Mouse (Mus musculus): ENCODE measurements at regions not wholly inside any gene's neighbourhood (a gene's known extent, or its start where the extent isn't known, plus 50 kb on each side); places are given as distances from the start of the nearest gene placed in this dataset.
A peak's percentile ranks its signal among the peaks of the same experiment; 100 is the strongest.

DNA sequence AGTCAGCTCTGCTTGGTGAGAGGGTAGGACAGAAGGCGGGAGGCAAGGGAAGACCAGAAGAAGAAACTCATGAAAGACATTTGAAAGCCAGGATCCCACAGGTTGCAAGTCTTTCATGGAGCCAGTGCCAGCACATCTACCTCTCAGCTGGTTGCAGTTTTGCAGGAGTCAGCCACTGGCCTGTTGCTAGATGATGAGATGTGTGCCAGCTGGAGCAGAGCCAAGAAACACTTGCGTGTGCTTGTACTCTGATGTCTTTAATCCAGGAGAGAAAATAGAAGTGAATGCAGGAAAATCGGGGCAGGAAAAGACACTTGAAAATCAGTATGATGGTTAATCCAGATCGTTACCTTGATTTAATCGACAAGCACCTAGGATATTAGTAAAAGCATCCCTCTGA lies 181.9 kb upstream of the Gadl1 start:
- peak; percentile 11 to 35 for DNase-seq
- intact Hi-C loops (cut with DNase I): no loop called here

DNA sequence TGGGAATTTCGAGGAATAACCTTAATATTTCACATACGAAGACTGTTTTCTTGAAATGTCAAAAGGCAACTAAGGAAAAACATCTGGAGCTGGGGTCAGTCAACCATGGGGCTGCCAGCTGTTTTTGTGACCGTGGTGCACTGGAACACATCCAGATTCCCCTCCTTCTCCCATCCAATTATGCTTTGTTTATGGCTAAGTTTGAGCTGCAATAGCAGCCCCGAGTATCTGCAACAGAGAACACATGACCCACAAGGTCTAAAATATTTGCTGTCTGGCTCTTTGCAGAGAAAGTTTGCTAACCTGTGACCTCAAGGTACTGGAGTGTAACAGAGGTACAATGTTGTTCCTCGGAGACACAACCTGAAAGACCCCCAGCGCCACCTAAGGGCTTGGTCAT lies 177.7 kb upstream of the Gadl1 start:
- DNase-seq: no peak
- intact Hi-C loops (cut with DNase I): no loop called here

DNA sequence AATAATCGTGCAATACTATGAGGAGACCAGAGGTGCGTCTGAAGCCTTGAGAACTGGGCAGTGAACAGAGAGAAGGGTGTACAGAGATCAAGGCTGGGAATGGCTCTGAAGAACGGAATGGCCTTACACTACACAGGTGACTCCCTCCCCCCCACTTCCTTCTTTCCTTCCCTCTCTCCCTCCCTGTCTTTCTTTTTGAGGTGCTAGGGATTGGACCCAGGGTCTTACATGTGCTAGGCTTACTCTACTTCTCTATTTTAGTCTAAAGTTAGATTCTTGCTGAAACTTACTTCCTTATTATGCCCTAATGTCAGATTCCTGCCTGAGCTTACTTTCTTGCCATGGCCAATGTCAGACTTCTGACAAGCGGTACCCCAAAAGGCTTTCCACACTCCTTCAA lies 176.2 kb upstream of the Gadl1 start:
- intact Hi-C loops (cut with DNase I): no loop called here
- DNase-seq: no peak

DNA sequence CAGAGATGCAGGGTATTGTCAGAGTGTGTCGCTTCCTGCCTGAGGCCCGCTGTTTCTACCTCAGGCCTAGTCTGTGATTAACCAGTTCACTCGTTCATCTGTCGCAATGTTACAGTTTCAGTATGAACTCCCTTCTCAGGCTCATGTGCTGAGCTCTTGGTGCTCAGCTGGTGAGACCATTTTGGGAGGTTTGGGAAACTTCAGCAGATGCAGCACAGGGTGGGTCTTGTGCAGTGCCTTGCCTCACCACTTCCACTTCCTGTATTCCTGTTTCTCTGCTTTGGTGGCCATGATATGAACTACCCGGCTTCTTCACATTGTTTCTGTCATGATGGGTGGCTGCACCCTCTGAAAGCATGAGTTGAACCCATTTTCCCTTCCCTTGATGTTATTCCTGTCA lies 169.3 kb upstream of the Gadl1 start:
- intact Hi-C loops (cut with DNase I): no loop called here

DNA sequence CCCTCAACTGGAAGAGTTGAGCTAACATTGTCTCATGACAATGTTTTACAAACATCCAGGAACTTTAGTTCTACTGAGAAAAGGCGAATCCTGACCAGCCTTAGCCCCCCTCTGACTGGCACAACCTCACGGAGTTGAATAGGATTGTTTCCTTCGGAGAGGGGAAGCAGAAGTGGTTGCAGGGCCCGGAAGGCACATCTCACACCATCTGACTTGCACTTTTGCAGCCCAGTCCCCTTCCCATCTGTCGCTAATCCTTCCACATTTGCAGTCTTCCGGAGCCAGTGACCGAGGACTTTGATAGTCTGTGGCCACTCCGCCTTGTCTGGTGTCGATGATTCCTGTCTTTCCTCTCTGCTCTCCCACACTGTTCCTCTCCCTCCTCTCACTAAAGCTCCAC lies 162.8 kb upstream of the Gadl1 start:
- DNase-seq: no peak
- intact Hi-C loops (cut with DNase I): no loop called here

More for the DNA sequence above, 169.3 kb upstream of the Gadl1 start:
- no peak for DNase-seq

DNA sequence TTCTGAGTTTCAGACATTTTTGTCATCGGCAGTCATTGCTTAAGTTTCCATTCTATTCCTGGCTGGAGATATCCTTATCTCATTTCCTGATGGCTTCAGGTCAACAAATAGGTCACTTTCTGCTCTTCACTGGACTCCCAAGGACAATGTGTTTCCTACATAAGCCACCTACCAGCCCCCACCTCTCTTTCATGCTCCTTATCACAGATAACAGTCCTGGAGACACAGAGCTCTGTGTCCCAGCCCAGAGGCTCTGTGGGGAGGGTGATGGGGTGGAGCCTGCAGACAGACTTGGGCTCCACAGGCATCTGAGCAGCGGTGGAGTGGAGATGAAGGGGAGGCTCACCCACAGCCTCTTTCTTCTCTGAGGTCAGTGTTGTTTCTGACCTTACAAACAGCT lies 148.8 kb upstream of the Gadl1 start:
- intact Hi-C loops (cut with DNase I): no loop called here
- DNase-seq: no peak

DNA sequence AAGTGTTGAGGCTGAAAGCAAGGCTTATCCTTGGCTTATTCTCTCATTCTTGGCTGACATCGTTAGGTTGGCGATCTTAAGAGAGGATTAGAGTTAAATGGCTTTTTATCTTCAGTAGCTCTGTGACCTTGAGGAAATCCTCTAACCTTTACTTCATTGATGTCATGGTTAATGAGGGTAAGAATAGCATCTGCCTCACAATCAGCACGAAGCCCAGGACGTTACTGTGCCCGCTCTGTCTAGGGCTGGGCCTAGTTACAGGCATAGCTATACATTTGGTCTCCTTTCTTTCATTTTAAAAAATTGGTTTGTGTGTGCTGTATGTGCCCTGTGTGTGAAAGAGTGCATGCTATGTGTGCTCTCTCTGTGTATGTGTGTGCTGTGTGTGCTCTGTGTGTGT lies 145.1 kb upstream of the Gadl1 start:
- DNase-seq: no peak
- intact Hi-C loops (cut with DNase I): no loop called here

DNA sequence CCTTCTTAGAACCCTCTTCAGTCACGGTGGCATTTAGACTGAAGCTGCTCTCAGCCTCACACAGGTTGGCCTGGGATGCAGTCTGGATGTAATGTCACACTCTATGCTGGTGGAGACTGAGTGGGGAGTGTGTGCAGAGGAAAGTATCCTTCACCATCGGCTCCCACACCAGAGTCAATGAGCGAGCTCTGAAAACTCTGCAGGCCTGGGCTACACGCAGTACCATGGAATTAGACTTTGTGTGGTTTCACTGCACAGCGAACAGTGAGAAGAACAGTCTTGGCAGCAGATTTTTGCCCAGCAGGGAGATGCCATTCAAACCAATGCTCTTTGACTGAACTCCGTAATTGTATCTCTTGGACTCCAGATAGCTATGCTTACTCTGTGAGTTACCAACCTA lies 142.8 kb upstream of the Gadl1 start:
- no peak for DNase-seq
- intact Hi-C loops (cut with DNase I): no loop called here

DNA sequence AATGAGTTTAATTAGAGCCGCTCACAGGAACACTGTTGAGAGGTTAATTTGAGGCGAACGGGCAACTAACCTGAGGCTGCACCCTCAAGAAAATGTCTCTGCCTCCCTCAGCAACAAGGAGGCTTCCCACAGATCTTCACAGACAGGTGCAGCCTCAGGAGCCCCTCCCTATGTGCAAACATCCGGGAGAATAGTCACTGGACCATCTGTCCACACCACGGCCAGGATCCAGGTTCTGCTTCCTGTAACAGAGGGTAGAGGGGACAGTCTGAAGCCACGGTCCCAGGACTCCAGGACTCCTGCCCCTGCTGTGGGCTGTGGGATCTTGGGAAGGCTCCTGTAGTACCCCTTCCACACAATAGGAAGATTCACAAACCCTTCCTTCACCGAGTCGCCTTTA lies 134.1 kb upstream of the Gadl1 start:
- DNase-seq: no peak
- intact Hi-C loops (cut with DNase I): no loop called here

DNA sequence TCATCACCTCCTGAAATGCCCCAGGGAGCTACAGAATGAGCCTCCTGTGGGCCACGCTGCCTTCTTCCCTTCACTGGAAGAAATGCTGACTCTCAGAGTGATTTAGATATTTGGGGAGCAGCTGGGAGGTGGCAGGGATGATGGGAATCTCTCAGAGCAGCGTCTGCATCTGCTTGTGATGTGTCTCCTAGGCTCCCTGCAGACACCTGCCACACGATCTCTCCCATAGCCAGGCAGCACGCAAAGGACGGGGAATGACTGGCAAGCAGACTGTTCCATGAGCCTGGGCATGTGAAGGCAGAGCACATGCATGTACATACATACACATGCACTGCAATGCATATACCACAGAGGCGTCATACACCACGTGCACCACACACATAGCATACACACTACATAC lies 133.4 kb upstream of the Gadl1 start:
- intact Hi-C loops (cut with DNase I): no loop called here

DNA sequence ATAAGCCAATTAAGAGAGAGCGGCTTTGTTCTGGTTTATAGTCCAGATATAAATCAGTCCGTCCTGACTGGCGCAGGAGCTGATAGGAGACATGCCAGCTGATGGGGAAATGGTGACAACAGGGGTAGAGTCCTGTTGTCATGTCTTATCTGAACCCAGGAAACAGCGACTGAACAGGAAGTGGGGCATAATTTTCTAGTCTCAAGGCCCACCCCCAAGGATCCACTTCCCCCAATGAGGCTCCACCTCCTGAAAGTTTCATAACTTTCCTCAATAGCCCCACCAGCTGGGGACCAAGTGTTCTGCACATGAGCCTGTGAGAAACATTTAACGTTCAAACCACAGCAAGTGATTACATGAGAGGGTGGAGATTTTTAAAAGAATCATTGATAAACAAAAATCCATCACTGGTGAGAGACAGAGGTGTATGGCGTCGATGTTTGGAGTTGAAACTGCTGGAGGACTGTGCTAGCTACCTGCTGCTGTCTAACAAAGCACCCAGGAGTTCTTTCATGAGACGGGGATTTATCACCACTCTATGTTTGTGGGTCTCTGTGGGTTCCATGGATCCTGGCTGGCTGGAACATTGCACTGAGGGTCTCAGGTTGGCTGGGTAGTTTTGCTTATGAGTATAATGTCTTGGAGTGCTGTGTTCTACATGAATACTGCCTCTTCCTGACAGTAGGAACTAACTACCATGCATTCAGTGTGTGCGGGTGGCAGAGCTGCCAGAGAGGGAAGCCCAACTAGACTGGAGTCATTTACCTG lies 132.0 kb upstream of the Gadl1 start:
- intact Hi-C loops (cut with DNase I): no loop called here
- DNase-seq: no peak

More for the DNA sequence above, 133.4 kb upstream of the Gadl1 start:
- no peak for DNase-seq

DNA sequence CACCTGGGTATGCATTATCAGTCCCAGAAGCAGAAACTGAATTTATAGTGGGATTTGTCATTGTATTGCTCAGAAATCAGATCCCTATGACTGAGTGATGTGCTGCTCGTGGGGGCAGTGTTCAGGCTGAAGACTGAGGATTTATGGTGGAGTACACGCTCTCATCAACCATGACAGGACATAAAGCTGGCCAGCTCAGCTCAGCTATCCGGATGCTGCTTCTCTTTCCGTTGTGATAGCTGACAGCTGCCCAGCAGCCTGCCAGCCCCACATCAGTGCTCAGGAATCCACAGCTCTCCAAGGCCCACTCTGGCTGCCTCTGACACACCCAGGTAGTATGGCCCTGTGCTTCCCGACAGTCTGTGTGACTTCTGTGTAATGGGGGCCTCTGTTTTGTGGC lies 130.4 kb upstream of the Gadl1 start:
- intact Hi-C loops (cut with DNase I): no loop called here
- no peak for DNase-seq

DNA sequence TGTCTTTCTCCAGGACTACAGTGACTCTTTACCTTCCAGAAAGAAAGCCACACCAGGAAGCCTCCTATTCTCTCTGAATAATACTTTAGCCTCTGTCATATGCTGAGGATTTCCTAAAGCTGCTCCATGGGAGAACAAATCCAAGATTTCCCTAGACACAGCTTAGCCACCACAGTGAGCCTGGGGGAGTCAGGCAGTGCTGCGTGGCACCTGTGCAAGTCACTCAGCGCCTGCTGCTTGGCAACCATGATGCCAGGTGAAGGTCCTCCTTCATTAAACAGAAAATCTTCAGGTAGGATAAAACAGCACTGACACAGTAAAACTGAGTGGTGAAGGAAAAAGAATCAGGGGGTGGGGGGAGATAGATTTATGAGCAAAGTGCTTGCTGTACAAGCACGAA lies 109.9 kb upstream of the Gadl1 start:
- intact Hi-C loops (cut with DNase I): no loop called here
- DNase-seq: no peak

DNA sequence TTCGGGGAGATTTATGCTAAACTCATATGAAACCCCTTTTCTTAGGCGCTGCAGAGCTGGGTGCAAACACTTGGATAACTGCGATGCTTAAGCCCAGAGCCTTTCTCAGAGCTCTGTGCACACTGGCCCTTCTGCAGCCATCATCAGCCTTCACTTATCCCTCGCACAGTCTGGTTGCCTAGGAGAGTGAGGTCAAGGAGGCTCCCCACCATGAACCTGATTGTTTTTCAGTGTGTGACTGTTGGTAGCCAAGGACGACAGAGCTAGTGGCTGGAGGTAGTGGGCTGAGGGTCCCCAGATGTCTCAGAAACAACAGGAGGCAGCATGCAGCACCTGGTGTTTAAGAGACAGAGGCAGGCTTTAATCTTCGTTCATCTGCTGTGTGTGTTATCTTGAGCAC lies 108.6 kb upstream of the Gadl1 start:
- no peak for DNase-seq
- intact Hi-C loops (cut with DNase I): no loop called here

DNA sequence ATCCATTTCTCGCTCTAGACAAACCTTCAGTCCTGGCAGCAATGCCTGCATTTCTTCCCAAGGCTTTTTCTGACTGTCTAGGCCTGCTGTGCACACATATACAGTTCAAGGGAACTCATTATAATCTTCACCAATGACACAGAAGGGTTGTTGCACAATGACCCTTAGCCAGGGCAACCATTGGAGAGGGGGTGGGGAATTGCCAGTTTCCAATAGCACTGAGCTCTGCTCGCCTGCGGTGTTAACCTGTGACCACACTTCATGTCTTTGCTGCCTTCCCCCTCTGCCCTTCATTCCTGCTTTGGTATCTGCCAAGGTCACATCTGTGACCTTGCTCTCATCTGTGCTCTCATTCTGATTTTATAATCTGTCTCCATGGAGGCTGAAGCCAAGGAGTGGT lies 106.2 kb upstream of the Gadl1 start:
- no peak for DNase-seq
- intact Hi-C loops (cut with DNase I): no loop called here

DNA sequence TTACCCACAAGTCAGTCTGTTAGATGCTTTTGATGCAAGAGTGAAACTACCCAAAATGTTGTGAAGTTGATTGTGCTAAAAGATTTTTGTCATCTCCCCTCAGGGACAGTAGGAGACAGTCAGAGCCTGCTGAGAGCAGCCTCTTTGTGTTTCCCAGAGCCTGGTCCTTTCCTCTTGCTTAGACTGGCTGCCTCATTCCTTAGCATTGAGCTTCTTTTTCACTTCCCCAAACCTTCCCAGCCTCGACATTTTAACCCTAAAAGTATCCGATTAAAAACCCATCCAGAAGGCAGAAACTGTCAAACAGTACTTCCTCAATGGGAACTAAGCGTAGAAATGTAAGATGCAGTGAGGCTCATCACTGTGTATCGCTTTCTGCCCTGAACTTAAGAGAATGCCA lies 104.0 kb upstream of the Gadl1 start:
- intact Hi-C loops (cut with DNase I): no loop called here
- DNase-seq: no peak

DNA sequence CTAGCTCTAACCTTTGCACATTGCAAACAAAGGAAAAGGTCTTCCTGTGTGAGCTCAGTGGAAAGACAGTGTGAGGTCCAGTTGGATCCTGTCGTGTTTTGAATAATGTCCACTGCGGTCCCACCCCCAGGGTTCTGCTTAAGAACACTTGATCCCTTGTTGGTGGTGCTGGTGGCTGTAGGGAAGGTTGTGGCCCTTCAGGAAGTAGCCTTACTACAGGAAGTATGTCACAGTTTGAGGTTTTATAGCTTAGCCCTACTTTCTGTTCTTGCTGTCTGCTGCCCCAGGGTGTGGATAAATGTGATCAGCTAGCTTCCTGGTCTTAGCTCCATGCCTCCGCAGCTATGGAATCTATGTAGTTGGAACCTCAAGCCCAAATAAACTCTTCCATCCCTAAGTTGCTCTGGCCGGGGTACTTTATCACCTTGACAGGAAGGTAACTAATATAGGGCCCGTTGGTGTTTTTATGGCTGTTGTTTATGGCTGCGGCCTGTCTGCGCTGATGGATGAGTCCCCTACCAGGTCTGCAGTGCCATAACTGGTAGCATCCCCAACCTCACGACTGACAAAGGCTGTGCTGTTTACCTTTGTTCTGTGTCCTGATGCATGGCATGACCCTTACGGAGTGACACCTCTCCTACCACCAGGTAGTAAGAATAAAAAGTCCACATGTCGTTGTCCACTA lies 103.1 kb upstream of the Gadl1 start:
- intact Hi-C loops (cut with DNase I): no loop called here
- DNase-seq: no peak

DNA sequence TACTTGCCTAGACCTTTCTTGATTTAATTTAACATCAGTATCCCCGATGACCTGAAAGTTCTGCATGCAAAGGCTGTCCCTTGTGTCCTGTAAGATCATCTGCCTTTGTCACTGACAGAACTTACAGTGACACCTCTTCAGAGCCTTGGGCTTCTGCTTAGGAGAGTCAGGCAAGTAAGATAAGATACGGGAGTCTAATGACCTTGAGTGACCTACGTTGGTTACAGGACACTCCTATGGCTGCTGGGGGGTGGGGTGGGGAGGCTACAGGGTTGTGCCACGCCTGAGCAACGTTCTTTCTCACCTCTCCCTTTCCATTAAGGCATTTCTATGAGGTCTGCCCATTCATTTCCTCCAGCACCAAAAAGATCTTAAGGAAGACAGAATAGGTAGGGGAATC lies 69.1 kb upstream of the Gadl1 start:
- intact Hi-C loops (cut with DNase I): no loop called here
- no peak for DNase-seq

DNA sequence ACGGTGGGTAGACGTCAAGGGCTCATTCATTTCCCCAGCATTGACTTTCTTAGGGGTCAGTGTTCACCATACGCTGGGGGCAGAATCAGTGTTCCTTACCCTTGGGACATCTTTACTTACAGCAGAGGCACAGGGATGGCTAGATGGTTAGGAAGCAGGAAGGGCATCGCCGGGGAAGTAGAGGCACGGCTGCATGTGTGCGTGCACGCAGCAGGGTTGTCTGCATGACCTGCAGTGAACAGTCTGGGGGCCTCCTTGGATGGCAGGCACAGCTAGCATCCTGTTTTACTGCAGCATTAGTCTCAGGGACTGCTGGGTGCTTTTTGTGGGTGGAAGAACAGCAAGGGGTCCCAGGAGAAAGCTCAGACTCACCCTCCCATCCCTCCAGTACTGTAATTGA lies 68.5 kb upstream of the Gadl1 start:
- no peak for DNase-seq
- intact Hi-C loops (cut with DNase I): no loop called here

DNA sequence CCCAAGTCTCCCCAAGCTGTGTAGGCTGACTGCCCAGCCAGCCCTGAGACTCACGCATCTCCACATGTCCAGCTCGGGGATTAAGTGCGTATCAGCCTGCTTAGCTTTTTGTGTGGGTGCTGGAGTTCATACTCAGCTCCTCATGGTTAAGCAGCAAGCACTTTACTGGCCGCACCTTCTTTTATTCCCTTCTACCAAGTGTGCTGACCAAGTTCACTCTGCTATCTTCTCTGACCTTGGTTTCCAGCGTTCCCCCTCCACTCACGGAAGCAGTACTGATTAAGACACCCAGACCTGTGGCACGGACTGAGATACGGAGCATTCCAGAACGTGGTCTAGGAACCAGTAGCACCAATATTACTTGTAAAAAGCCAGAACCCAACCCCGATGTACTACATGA lies 67.6 kb upstream of the Gadl1 start:
- intact Hi-C loops (cut with DNase I): no loop called here
- DNase-seq: no peak

DNA sequence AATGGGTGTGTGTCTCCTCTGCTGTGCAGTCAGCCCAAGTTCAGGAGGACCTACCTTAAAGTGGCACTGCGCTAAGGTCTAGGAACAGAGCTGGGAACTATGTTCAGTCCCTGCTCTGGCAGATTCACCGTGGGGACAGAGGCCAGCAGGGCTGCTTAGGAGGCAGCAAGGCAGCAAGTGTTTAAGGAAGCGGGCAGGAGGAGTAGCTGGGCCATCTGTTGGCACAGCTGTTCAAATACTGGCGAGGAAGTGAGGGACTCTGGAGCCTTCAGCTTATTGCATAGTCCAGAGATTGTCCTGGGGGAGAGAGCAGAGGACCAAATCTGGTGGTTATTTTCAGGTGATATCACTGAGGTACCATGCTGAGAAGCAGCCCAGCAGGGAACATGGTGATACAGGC lies 64.9 kb upstream of the Gadl1 start:
- intact Hi-C loops (cut with DNase I): no loop called here
- DNase-seq: no peak

DNA sequence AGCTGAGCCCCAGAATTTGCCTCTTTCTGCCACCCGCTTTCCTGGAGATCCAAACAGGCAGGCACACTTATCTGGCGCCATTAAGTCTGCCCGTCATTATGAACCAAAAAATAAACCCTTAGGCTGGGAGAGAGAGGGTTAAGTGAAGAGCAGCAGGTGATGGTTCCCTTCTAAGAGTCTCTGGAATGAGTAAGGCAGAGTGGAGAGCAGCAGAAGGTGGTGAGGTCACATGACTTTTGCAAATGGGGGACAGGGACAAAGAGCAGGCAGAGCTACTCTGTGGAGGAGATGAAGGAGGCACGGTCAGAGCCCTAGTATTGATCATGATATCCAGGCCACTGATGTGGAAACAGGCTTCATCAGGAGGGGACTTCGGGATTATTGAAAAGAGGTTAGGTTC lies 64.2 kb upstream of the Gadl1 start:
- intact Hi-C loops (cut with DNase I): no loop called here
- DNase-seq: no peak
